Mouse (Mus musculus) midbrain, embryonic 14.5 days (tissue): ENCODE results near the gene Sytl4. TPM values are rescaled to one million over a fixed set of nuclear protein-coding genes. Genes with fewer than 3 reads are reported as not detected.

Experiments used
- ATAC-seq: fragments of 200-750 bp; cut with Nextera tagmentation; 2 replicates; pipeline ENCODE4 v1.8.0; 2017; ENCODE audit warnings: moderate number of reproducible peaks, moderate library complexity; ENCODE audit not compliant: low FRiP score, low TSS enrichment
- DNase-seq: peaks from one replicate; pipeline ENCODE4 v3.0.0-alpha.2; 2015
- H3K27ac ChIP-seq: fragments of 300-500 bp; sonication (generic); replicated peaks from 2 replicates; pipeline ENCODE4 v1.5.1; 2014; ENCODE audit warnings: mild to moderate bottlenecking, low read depth, low read length, moderate library complexity
- H3K27me3 ChIP-seq: fragments of 300-500 bp; sonication (generic); 2 replicates; pipeline ENCODE4 v1.6.1; 2014; ENCODE audit warnings: low read length, control low read depth, mixed read lengths; ENCODE audit not compliant: control insufficient read depth, insufficient read depth
- H3K36me3 ChIP-seq: fragments of 300-500 bp; sonication (generic); 2 replicates; pipeline ENCODE4 v1.6.1; 2014; ENCODE audit warnings: low read length, control low read depth; ENCODE audit not compliant: control insufficient read depth, insufficient read depth
- H3K4me1 ChIP-seq: fragments of 300-500 bp; sonication (generic); 2 replicates; pipeline ENCODE4 v1.6.1; 2014; ENCODE audit warnings: mild to moderate bottlenecking, antibody characterized with exemption, low read length, control low read depth; ENCODE audit not compliant: control insufficient read depth, insufficient read depth
- H3K4me2 ChIP-seq: fragments of 300-500 bp; sonication (generic); 2 replicates; pipeline ENCODE4 v1.6.1; 2014; ENCODE audit warnings: mild to moderate bottlenecking, low read length, moderate library complexity
- H3K4me3 ChIP-seq: fragments of 300-500 bp; sonication (generic); replicated peaks from 2 replicates; pipeline ENCODE4 v1.5.1; 2014; ENCODE audit warnings: low read depth, low read length
- H3K9ac ChIP-seq: fragments of 300-500 bp; sonication (generic); replicated peaks from 2 replicates; pipeline ENCODE4 v1.6.1; 2014; ENCODE audit warnings: mild to moderate bottlenecking, low read length, moderate library complexity
- H3K9me3 ChIP-seq: fragments of 300-500 bp; sonication (generic); 2 replicates; pipeline ENCODE4 v1.6.1; 2016; ENCODE audit warnings: low read length, control low read depth, mixed read lengths; ENCODE audit not compliant: control insufficient read depth
- WGBS: fragments of 180-500 bp; shearing (Covaris S2); extraction: QIAGEN DNeasy Blood & Tissue Kit; methylation state at CpG from one replicate; pipeline ENCODE4 v1.1.7; 2014; 5-methylcytosine and 5-hydroxymethylcytosine counted together
- polyA plus RNA-seq: library from polyadenylated mRNA; unstranded; fragments of >200 nt; fragmentation: Nextera tagmentation; extraction: Ambion mirVana; gene quantifications from 2 replicates; pipeline ENCODE4 v1.2.1, GENCODE M21; 2014

Sytl4 gene
- polyA plus RNA-seq, 1 experiment from 2014 or later: 0.75 TPM

- H3K4me3 ChIP-seq: peak within 1 kb of the TSS; percentile 53
- ATAC-seq (peak; percentile 94), DNase-seq (peak; percentile 95)
- peak within 1 kb of the TSS; percentile 55 for H3K4me2 ChIP-seq
- H3K36me3 ChIP-seq: peaks cover 13% of the 10 kb centered on the region
- WGBS: 21% methylated on average over 33 of the region's 33 CpGs
- no peaks in the 10 kb centered on the region for H3K9me3 ChIP-seq
- no peaks in the 10 kb centered on the region for H3K4me1 ChIP-seq
- no peaks in the 10 kb centered on the region for H3K27me3 ChIP-seq
- peak within 1 kb of the TSS; percentile 74 for H3K9ac ChIP-seq
- peak within 1 kb of the TSS; percentile 77 for H3K27ac ChIP-seq
Observed at GRCm38 (mm10) chrX:133898014-133898542, 83.5 kb downstream of the Sytl4 start, which contains the start of gene Tspan6. TSS of gene Tspan6 (minus strand) at chrX:133898429.

GRCm38 (mm10) chrX:133888111-133888510 is 93.5 kb downstream of the Sytl4 start:
- Histone ChIP-seq H3K9me3 (no peaks in the 10 kb centered on the region), H3K4me3 (no peak overlapping the region), H3K36me3 (peaks cover 9% of the 10 kb centered on the region; the same call in 1 of the 2 replicates), H3K27me3 (no peaks in the 10 kb centered on the region), H3K9ac (no peak overlapping the region), H3K4me2 (no peak overlapping the region), H3K27ac (no peak overlapping the region), H3K4me1 (no peaks in the 10 kb centered on the region)
- DNase-seq (no peak), ATAC-seq (no peak)
- 90% methylated on average over 5 of the region's 5 CpGs for WGBS

GRCm38 (mm10) chrX:133887308-133887707 is 94.3 kb downstream of the Sytl4 start:
- H3K4me1 ChIP-seq: no peaks in the 10 kb centered on the region
- no peaks in the 10 kb centered on the region for H3K27me3 ChIP-seq
- no peak overlapping the region for H3K4me3 ChIP-seq
- no peak overlapping the region for H3K27ac ChIP-seq
- no peaks in the 10 kb centered on the region for H3K9me3 ChIP-seq
- H3K9ac ChIP-seq: no peak overlapping the region
- no peak overlapping the region for H3K4me2 ChIP-seq
- no peak for ATAC-seq
- peaks cover 9% of the 10 kb centered on the region; the same call in 1 of the 2 replicates for H3K36me3 ChIP-seq
- no peak for DNase-seq
- 91% methylated on average over 3 of the region's 3 CpGs for WGBS

Other genes starting within 250 kb of the Sytl4 start
- 0.16 and 0.57 TPM in 2 replicates for gene Tnmd, start 130.8 kb downstream of the Sytl4 start, polyA plus RNA-seq
- gene Tspan6, start 83.4 kb downstream of the Sytl4 start, polyA plus RNA-seq: 309 and 333 TPM in 2 replicates
- 2.0 TPM in 1 of 2 replicates, not detected in the other for gene Srpx2, start 73.4 kb downstream of the Sytl4 start, polyA plus RNA-seq
- gene Cstf2, start 77.4 kb upstream of the Sytl4 start, polyA plus RNA-seq: 65.3 and 83.8 TPM in 2 replicates
- gene Xkrx, start 180.3 kb upstream of the Sytl4 start, polyA plus RNA-seq: 0.39 and 0.63 TPM in 2 replicates
- not detected in 2 replicates for gene Arl13a, start 205.7 kb upstream of the Sytl4 start, polyA plus RNA-seq
- gene Nox1, start 240.1 kb upstream of the Sytl4 start, polyA plus RNA-seq: 0.17 TPM in 1 of 2 replicates, not detected in the other